Mouse (Mus musculus): ENCODE measurements around the gene Rpgrip1l.

Rpgrip1l gene

DNA sequence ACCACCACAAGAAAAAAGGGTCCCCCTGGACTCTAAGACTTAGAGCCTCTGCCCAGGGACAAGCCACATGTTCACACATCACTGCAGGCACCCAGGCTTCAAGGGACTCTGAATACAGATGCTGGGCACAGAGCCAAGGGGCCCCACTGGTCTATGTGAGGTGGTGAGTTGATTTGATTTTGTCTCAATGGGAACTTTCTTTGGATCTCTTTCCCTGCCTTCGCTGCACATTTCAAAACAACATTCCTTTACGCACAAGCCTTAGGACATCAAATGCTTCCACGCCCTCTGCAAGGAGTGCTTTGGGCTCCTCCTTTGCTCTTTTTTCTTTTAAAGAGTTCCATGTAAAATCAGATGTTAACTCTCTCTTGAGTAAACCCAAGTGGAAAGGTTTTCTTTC lies 115.0 kb downstream of the Rpgrip1l start:
- no peak for DNase-seq

GRCm38 (mm10) chr8:91197233-91197632 lies 115.8 kb downstream of the Rpgrip1l start:
- peak; percentile 11 for DNase-seq

DNA sequence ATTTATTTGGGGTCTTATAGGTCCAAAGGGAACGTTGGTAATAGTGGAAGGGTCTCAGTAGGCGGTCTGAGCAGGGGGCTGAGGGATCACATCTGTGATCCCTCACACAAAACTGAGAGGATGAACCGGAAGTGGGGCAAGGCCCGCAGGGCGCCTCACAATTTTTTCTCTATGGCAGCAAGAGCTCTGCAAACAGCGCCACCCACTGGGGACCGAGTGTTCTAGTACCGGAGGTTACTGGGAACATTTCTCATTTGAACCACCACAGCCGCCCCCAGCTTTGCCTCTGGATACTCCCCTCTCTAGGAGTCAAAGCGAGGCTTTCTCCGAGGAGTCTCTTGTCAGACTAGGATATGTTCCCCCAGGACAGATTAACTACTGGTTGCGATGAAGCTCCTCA lies 116.4 kb downstream of the Rpgrip1l start:
- no peak for DNase-seq

DNA sequence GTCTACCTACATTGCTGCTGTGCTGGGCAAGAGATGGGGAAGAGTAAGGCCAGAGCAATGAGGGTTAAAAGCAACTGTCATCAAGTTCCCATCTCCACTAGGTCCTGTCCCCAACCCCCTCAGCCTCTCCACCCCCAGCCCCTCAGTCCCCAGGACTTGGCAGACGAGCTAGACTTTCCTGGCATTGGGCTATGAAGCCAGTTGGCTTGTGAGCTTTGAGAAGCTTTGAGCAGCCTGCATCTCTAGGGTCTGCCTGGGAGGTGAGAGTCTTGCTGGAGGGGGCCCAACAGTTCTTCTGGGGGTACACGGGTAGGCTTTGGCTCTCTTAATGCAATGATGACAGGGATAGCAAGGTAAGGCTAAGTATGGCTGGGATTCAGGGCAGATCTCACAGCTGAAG lies 119.0 kb downstream of the Rpgrip1l start:
- no peak for DNase-seq

DNA sequence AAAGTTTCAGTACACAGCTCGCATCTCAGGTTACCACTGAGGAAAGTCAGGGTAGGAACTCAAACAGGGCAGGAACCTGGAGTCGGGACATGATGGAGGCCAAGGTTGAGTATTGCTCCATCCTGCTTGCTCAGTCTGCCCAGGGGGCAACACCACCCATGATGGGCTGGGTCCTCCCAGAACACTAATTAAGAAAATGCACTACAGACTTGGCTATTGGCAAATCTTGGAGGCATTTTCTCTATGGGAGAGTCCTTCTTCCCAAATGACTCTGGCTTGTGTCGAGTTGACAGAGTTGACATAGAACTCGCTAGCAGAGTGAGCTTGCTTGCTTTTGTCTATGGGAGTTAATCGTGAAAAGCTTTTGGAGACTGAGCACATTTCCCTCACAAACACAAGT lies 120.1 kb downstream of the Rpgrip1l start:
- DNase-seq = no peak

GRCm38 (mm10) chr8:91190816-91191340 lies 122.2 kb downstream of the Rpgrip1l start:
- peak; percentile 70 for DNase-seq

DNA sequence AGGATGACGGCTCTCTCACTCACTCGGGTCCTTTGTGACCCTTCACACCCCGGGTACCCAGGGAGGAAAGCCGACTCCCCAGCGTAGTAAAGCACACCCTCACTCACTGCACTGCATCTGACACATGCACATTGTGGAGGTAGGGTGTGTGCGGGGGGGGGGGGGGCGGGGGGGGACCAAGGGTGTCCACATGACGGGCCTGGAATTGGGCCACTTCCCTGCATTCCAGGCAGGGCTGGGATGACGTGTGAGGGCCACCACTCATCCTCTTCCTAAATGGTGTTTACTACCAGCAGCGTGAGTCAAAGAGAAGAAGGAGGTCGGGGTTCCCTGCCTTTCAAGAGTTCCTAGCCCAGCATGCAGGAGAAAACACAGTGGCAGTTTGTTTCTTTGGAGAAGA lies 124.9 kb downstream of the Rpgrip1l start:
- DNase-seq = no peak

DNA sequence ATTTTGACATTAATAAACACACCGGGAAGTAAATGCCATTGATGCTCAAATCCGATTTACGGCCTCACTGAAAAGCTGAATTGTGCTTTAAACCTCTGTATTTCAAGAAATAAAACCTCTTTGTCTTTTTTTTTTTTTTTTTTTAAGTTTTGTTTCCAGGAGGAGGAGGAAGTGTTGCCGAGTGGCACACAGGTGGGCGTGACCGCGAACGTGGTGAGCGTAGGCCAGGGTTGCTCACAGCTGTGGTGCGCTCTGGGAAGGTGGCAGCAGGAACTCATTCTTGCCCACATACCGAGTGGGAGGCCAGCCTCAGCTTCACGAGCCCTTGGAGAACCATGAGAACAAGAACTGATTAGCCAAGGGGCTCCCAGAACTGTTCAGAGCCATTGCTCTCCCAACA lies 126.7 kb downstream of the Rpgrip1l start:
- DNase-seq = no peak

GRCm38 (mm10) chr8:91177708-91178107 lies 135.4 kb downstream of the Rpgrip1l start:
- DNase-seq = no peak

GRCm38 (mm10) chr8:91176176-91176575 lies 136.9 kb downstream of the Rpgrip1l start:
- DNase-seq = no peak

DNA sequence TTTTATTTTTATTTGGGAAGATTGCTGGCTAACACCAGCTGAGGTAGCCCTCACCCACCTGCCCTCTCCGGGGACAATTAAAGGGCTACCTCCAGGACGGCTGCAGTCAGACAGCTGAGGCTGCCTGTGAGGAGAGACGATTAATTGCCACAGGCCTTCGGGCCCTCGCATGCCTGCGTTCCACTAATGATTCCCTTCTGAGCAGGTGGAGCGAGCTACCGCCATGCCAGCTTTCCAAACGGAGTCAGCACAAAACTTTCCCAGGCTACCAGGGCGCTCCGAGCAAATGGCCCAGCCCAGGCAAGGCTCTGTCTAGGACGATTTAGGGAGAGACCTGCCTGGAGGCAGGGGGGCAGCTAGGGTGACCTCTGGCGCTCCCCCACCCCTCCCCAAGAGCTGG lies 141.5 kb downstream of the Rpgrip1l start:
- DNase-seq = no peak

DNA sequence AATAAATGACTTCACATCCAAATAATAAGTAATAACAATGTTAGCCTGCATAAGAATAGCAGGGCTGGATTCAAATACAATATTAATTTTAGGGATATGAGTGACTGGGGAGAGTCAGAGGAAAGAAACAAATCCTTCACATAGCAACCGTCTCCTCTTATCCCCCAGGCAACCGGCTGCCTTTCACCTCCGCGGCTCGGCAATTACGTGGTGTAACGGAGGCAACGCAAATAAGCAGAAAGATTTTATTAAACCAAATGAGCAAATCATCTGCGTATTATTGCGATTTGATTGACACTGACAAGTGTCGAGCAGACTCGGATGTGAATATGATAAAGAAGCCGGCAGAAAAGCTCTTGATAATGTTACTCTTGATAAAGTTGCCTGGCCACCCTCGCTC lies 142.1 kb downstream of the Rpgrip1l start:
- no peak for DNase-seq

GRCm38 (mm10) chr8:91170152-91170551 lies 142.9 kb downstream of the Rpgrip1l start:
- no peak for DNase-seq

Measured in lung, postnatal 36 days (tissue).